In the genomic region with DNA sequence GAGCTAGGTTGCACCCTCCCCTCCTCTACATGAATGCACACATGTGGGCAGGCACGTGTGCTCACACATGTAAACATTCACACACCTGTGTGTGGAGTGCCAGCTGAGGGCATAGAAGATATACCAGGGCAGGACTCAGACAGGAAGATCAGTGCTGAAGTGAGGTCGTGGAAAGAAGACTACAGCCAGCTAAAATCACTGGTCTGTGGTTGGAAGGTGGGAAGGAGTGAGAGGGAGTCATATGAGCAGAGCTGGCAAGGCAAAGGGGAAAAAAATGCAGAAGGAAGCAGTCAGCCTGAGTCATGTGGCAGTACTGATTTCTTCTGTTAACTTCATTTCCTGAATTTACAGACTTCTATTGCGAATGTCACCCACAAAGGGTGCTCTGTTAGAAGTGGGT, we compare ENCODE assay signal across 10 mouse cellular contexts. TPM values are rescaled to one million over a fixed set of nuclear protein-coding genes. Genes with fewer than 3 reads are reported as not detected.
DNase-seq lines count a peak whose midpoint lies in the region; ATAC-seq lines count a peak whose summit lies in the region.
"Had no signal": no experiment of that assay in that cellular context is flagged by ENCODE, and none has a peak within 500 bp of the region (broad histone marks: within the 10 kb centered on the region; RNA-seq: fewer than 3 reads in every experiment).

No protein-coding gene starts in this region.

- intact Hi-C loops in heart, postnatal 25 days (cut with DNase I) = no loop called here

- H3K27me3 ChIP-seq in hindbrain, embryonic 13.5 days = no peaks in the 10 kb centered on the region

- H3K4me1 ChIP-seq in hindbrain, embryonic 13.5 days (replicated peaks) = no peaks in the 10 kb centered on the region

- no peak overlapping the region for H3K4me2 ChIP-seq in hindbrain, embryonic 13.5 days

- 69% methylated on average over 3 of the region's 3 CpGs for WGBS in hindbrain, embryonic 13.5 days

- DNase-seq in heart, adult 9 months (ENCODE audit: low spot score in 2 of 2) = peak; percentile 23 to 52
- no peak for DNase-seq in heart, postnatal 25 days (ENCODE audit: low spot score)
- peak; percentile 68 for DNase-seq in 3134 (ENCODE audit: extremely low read depth, insufficient read length, low spot score)
- DNase-seq in adipocyte (ENCODE audit: low spot score) = peak; percentile 40
- DNase-seq in lung, postnatal 10 days = peak; percentile 10
- no peak for DNase-seq in left cerebral cortex, adult 8-10 months (ENCODE audit: low spot score in 2 of 2)
- no peak for DNase-seq in frontal cortex, adult 2 months (ENCODE audit: extremely low spot score in 1 of 2, low spot score in 1 of 2)
- DNase-seq: adrenal gland, postnatal 36 days; forebrain, postnatal 0 days had no signal

- no peak overlapping the region for H3K4me3 ChIP-seq in hindbrain, embryonic 13.5 days

- no peaks in the 10 kb centered on the region for H3K9me3 ChIP-seq in hindbrain, embryonic 13.5 days

- ATAC-seq in hindbrain, embryonic 13.5 days (ENCODE audit: low FRiP score) = no peak
- ATAC-seq: forebrain, postnatal 0 days had no signal

- no peak overlapping the region for H3K27ac ChIP-seq in hindbrain, embryonic 13.5 days

- no peaks in the 10 kb centered on the region for H3K36me3 ChIP-seq in hindbrain, embryonic 13.5 days

- H3K9ac ChIP-seq in hindbrain, embryonic 13.5 days = no peak overlapping the region
- H3K9ac ChIP-seq: forebrain, postnatal 0 days had no signal

RNA-seq across cellular contexts. Expression of gene Akr1a1, which starts 16.7 kb away (rescaled TPM):
- 100 to 1,000 TPM; 277 to 278 TPM for total RNA-seq in heart, postnatal 25 days (2021)
- total RNA-seq in left cerebral cortex, adult 8-10 months (2022) = 100 to 1,000 TPM; 426 to 437 (median 430) TPM
- polyA plus RNA-seq in frontal cortex, adult 2 months (2012; rRNA removed) = 464 and 487 TPM in 2 replicates
- 666 and 678 TPM in 2 replicates for polyA plus RNA-seq in hindbrain, embryonic 13.5 days (2015; fragmentation: Nextera tagmentation; extraction: Ambion mirVana)

RNA-seq across cellular contexts. Expression of gene Prdx1, which starts 17.2 kb away (rescaled TPM):
- total RNA-seq in heart, postnatal 25 days (2021) = 100 to 1,000 TPM; 429 to 473 TPM
- 100 to 1,000 TPM; 171 to 219 (median 193) TPM for total RNA-seq in left cerebral cortex, adult 8-10 months (2022)
- polyA plus RNA-seq in frontal cortex, adult 2 months (2012; rRNA removed) = 212 and 256 TPM in 2 replicates
- polyA plus RNA-seq in hindbrain, embryonic 13.5 days (2015; fragmentation: Nextera tagmentation; extraction: Ambion mirVana) = 475 TPM in 2 replicates

RNA-seq across cellular contexts. Expression of gene Mmachc, which starts 40.1 kb away (rescaled TPM):
- total RNA-seq in heart, postnatal 25 days (2021) = 10 to 100 TPM; 57.6 TPM
- 10 to 100 TPM; 14.0 to 18.4 (median 14.8) TPM for total RNA-seq in left cerebral cortex, adult 8-10 months (2022)
- polyA plus RNA-seq in frontal cortex, adult 2 months (2012; rRNA removed) = 18.5 and 19.5 TPM in 2 replicates
- polyA plus RNA-seq in hindbrain, embryonic 13.5 days (2015; fragmentation: Nextera tagmentation; extraction: Ambion mirVana) = 24.3 and 29.7 TPM in 2 replicates

RNA-seq across cellular contexts. Expression of gene Ccdc163, which starts 40.2 kb away (rescaled TPM):
- 1 to 10 TPM; 5.5 to 5.6 TPM for total RNA-seq in heart, postnatal 25 days (2021)
- total RNA-seq in left cerebral cortex, adult 8-10 months (2022) = 1 to 10 TPM; 4.3 to 8.4 (median 6.3) TPM
- 19.4 and 22.8 TPM in 2 replicates for polyA plus RNA-seq in frontal cortex, adult 2 months (2012; rRNA removed)
- 16.6 and 19.3 TPM in 2 replicates for polyA plus RNA-seq in hindbrain, embryonic 13.5 days (2015; fragmentation: Nextera tagmentation; extraction: Ambion mirVana)

RNA-seq across cellular contexts. Expression of gene Nasp, which starts 40.4 kb away (rescaled TPM):
- total RNA-seq in heart, postnatal 25 days (2021) = 10 to 100 TPM; 21.1 to 24.6 TPM
- 10 to 100 TPM; 26.8 to 28.5 (median 27.2) TPM for total RNA-seq in left cerebral cortex, adult 8-10 months (2022)
- polyA plus RNA-seq in frontal cortex, adult 2 months (2012; rRNA removed) = 24.1 and 28.1 TPM in 2 replicates
- polyA plus RNA-seq in hindbrain, embryonic 13.5 days (2015; fragmentation: Nextera tagmentation; extraction: Ambion mirVana) = 109 and 110 TPM in 2 replicates

Comparison
In these comparisons a context has a peak if more than half of its experiments do, and no peak if none do; other contexts are left out.
1. DNase-seq: peak in heart, adult 9 months (2 of 2), 3134 (single experiment), adipocyte (single experiment) and lung, postnatal 10 days (single experiment); none in heart, postnatal 25 days (single experiment), left cerebral cortex, adult 8-10 months (0 of 2) and frontal cortex, adult 2 months (0 of 2).